Mouse (Mus musculus) mature B cell (primary cell): Measurements from ENCODE around the gene Scaf11.

ENCODE experiments used
- in situ Hi-C: fragments of 300-500 bp; cut with MboI; formaldehyde crosslinking; loops from 2 replicates; pipeline ENCODE4 v1.14.3; 2019

Gene Scaf11

DNA sequence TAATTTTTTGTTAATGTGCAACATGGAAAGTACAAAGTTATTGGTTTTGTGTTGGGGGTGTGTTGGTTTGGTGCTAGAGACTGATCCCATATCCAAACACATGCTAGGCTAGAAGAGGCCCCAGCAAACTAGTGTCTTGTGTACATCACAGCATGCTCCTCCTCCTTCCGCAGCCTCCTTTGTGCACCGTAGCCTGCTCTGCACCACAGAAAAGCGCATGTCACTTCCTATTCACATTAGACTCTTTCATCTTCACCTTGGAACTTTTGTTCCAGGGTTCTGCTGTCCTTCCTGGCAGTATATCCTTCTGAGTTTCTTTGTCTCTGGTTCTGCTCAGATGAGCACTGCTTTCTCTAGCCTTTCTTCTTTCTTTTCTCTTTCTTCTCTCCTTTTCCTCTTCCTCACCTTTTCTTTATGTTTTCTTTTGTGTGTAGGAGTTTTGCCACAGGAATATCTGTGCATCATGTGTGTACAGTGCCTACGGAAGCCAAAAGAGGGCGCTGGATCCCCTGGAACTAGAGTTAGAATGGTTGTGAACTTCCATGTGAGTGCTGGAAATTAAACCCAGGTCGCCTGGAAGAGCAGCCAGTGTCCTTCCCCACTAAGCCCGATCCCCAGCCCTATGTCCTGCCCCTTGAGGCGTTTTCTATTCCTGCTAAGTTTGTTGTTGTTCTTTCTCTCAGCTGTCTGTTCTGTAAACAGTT lies 63.9 kb downstream of the Scaf11 start:
- in situ Hi-C loops: no loop called here

DNA sequence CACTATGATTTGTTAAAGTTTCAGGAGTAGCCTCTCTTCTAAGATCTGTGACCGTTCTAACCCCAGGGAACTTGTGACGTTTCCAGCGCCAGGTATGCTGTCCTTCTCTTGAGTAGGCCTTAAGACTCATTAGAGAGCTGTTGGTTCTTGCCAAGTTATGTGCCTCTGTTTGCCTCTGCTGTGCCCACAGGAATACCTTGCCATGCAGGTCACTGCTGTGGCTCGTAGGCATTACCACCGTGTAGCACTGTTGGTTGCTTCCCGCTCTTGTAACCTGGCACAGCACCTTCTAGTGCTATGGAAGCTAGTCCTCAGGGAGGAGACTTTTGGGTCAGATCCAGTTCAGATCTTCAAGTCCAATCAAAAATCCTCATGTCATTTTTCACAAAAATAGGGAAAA lies 65.6 kb downstream of the Scaf11 start:
- in situ Hi-C loops: no loop called here

DNA sequence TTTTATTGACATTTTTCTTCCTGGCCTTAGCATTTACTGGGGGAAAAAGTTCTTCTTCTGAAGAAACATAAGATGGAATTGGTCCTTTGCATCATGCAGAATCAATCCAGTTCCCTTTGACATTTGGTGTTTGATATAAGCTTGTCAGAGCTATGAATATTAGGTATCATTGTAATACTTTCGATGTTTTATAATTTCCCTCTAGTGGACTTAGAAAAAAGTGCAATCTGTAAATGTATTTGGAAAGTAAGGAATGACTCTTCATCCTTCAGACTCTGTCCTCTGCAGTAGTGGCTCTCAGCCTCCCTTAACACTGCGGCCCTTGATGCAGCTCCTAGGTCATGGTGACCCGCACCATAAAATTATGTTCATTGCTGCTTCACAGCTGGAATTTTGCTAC lies 67.8 kb downstream of the Scaf11 start:
- in situ Hi-C loops: no loop called here

DNA sequence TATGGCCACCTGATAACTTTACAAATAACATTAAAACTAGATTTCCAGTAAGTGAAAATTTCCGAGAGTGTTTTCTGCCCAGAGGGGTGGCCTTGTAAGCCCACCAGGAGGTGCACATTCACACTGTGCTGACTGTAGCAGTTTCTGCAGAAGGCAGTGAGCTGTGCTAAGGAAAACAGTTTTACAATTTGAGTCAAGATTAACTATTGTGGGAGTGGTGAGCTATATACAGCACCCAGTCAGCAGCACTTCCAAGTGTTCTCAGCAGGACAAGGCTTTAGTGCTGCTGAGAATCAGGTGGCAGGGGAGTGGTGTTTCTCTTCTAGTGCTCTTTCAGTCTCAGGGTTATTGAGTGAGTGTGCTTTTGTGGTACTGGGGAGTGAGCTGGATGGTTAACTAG lies 72.1 kb downstream of the Scaf11 start:
- in situ Hi-C loops: no loop called here

DNA sequence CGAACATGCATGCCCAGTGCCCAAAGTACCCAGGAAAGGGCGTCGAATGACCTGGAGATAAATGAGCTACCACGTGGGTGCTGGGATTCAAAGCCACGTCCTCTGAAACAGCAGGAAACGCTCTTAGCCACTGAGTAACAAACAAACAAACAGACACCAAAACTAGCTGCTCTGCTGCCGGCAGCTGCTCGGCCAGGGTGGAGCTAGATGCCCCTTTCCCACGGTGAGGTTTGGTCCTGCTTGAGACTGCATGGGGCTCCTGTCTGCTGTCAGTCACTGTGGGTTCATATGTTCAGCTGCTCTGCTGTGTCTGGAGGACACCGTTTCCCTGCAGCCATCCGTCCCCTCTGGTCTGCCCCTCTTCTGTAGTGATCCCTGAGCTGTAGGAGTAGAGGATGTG lies 78.4 kb downstream of the Scaf11 start:
- in situ Hi-C loops: no loop called here

DNA sequence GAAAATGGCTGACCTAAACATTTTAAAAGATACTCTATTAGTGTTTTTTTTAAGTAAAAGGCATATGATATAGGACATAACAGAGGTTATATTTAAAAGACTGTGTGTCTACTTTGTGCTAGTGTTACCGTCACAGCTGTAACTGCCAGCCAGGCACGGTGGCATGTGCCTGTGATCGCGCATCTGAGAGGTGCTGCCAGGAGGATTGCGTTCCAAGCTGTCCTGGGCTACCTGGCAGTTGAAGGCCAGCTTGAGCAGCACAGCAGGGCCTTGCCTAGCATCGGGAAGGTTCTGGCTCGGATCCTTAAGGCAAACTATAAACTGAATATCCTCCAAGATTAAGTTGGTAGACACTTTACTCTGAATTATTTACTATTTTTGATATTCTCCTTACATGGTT lies 82.9 kb downstream of the Scaf11 start:
- in situ Hi-C loops: no loop called here

DNA sequence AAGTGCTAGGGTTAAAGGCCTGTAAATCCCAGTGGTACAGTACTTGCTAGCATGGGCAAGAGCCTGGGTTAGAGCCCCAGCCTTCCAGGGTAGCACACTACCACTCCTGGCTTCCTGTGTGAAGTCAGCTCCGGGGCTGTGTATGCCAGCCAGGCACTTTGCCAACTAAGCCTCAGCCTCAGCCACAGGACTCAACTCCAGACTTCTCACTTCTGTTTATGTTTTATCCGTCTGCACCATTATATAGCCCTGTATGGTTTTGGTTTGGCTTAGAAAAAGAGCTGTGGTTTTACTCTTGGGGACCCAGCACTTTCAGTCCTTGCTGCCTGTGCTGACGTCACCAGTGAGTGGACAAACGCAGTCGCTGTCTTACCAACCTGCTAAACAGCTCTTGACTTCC lies 83.4 kb downstream of the Scaf11 start:
- in situ Hi-C loops: no loop called here

DNA sequence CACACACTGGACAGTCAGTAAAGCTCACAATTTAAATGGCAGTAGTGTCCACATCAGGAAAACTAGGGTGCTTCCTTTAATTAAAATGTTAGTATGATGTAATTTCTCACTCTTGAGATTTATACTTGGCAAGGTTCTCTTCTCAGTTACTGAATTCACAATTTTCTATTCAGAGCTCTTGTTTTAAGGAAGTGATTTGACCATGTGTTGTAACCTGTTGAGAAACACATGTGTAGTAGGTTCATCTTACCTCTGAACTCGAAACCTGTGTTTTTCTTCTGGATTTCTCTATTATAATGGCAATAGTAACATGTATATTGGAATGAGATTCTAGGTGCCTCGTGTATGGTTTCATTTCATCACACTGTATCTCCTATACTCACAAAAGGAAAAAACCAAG lies 84.4 kb downstream of the Scaf11 start:
- in situ Hi-C loops: no loop called here

DNA sequence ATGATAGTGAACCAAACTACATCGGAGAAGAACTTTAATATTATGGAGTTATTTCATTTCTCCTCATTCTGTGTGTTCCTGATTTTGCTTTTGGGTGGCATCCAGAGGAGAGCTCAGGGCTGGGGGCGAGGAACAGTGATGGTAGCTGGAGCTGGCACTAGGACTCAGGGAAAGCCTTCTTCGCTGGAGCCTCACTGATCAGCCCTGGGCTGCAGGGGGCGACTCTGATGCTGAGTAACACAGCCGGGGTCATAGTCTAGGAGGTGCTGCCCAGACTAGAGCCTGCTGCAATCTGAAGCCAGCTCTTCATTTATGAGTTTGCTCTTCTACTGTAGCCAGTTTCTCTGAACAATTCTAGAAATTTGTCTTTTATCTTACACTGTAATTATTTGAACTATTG lies 87.5 kb downstream of the Scaf11 start:
- in situ Hi-C loops: no loop called here

DNA sequence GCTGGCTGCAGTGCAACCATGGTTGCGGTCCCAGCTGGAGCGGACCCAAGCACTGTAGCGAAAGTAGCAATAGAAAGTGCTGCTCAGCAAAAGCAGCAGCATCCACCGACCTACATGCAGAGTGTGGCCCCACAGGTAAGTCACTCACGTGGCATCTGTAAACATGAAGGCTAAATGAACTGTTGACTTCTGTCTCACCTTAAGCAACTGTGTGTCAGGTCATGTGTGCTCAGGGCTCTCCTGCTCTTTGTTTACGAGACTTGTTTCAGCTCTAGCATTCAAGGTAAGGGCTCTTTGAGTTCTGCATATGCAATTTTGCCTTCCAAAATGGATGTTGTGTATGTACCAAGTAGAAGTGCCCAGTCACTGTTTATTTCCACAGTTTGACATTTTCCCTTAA lies 88.0 kb downstream of the Scaf11 start:
- in situ Hi-C loops: no loop called here

DNA sequence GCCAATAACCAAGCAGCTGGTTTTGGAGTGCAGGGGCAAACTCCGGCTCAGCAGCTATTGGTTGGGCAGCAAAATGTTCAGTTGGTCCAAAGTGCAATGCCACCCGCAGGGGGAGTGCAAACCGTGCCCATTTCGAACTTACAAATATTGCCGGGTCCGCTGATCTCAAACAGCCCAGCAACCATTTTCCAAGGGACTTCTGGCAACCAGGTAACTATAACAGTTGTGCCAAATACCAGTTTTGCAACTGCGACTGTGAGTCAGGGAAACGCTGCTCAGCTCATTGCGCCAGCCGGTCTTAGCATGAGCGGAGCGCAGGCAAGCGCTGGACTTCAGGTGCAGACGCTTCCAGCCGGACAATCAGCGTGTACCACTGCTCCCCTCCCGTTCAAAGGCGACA lies 89.3 kb downstream of the Scaf11 start:
- in situ Hi-C loops: no loop called here

DNA sequence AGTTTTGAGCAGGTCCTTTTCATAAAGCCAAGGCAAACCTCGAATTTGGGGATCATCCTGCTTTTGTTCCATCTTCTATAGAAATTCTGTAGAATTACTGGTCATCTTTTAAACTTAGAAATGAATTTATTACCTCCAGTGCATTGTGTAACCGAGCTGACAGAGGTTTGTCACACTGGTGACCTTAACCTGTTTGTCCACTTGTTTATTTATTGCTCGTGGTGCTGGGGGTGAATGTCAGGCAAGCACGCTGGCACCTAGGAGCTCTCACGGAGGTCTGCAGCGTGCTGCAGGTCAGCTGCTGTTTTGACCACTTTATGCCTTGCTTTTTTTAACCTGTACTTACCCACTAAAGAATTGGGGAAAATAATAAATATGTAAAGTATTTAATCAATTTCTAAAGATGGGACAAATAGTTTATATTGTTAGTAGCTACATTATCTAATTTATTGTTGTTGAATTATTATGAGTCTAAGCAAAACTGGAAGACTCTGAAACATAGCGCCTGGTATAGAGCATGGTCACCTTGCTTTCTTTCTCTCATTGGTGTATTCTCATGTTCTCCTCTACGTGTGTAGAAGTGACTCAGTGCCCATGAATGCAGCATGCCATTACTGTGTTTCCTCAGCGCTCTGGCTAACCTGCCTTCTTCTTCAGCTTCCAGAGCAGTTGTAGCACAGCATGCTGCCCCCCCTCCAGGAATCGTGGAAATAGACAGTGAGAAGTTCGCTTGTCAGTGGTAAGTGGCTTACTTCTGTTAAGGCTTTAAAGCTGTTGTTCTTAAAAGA lies 94.3 kb downstream of the Scaf11 start:
- in situ Hi-C loops: no loop called here

DNA sequence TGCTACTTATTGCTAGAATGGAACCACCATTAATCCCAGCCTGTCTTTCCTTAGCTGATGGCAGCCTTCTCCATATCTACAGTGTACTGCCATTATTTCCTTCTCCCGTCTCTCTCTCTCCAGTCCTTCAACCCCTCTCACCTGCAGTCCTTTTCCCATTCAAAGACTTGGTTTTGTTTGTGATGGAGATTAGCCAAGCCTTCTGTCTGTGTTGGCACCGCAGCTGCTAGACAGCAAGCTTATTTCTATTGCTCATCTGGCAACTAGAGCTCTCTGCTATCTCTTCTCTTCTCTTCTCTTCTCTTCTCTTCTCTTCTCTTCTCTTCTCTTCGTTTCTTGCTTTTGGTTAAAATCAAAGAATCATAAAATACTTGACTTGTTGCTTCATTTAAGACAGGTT lies 95.3 kb downstream of the Scaf11 start:
- in situ Hi-C loops: no loop called here
